Mouse (Mus musculus): ENCODE results near the gene Spp1.
"Not testable (repeated sequence)": the region's sequence is repeated elsewhere in the genome, so short reads cannot be mapped to it uniquely, and the experiment has no call there.

Spp1 gene

DNA sequence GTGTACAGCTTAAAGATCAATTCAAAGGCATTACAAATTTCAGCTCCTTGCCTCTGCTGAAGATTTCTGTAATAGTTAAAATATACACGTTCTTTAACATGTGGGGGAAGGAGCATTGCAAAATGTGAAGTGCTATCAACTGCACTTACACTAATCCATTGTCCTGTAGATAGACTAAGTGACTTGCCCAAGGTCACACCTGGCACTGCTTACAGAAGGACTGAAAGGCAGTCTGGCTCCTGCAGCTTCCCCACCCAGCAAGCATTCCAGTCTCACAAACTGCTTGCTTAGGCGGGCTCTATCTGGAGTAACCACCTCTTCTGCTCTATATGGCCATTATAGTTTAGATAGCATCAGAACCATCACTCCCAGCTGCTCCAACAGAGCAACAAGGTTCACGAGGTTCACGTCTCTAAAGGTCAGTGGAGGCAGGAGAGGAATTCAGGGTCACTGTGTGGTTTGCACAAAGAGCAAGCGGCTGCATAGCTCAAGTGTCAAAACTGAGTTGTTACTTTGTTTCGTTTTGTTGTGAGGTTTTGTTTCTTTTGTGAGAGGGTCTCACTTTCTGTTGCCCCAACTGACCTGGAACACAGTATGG lies 851 bp upstream of the Spp1 start:
- DNase-seq (ENCODE audit: low spot score in 2 of 2): no peak

DNA sequence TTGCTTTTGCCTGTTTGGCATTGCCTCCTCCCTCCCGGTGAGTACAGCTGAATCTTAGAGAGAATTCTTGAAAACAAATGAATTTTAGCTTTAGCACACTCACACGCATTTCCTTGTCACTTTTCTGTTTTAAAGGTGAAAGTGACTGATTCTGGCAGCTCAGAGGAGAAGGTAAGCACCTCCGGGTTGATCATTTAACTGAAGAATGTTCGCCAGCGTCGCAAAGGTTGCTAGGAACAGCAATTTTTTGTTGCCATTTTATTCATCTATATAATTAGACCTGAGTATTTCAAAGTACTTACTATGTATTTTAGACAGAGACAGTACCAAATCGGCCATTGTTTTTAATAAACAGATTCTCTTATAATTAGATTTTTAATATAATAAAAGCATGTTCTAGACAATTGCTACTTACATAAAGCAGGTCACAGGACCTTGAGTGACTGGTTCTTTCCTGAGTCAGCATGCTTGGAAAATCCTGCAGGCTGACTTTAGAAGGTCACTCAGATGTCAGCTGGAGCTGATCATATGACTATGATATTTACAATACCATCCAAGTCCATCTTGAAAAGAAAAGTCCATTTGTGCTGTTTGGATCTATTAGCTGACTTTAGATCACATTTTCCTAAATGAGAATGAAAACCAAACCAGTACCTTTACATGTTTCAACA lies 1.6 kb downstream of the Spp1 start:
- no peak for DNase-seq (ENCODE audit: low spot score in 2 of 2)

DNA sequence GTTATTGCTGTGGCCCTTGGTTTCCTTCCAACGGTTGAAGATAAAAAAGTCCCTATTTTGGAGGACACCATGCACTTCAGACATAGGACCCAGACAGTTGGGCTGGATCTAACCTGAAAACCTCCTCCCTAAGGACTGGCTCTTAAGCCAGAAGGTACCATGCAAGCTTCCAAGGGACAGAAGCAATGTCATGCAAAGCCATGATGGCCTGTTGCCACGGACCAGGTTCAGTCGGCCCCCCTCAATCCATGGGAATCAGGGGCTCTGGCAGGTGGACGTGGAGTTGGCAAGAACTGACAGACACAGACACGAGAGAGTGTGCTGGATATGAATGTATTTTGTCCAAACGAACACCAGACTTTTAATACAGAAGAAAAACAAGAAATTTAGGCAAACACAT lies 7.5 kb downstream of the Spp1 start:
- no peak for DNase-seq (ENCODE audit: low spot score in 2 of 2)

DNA sequence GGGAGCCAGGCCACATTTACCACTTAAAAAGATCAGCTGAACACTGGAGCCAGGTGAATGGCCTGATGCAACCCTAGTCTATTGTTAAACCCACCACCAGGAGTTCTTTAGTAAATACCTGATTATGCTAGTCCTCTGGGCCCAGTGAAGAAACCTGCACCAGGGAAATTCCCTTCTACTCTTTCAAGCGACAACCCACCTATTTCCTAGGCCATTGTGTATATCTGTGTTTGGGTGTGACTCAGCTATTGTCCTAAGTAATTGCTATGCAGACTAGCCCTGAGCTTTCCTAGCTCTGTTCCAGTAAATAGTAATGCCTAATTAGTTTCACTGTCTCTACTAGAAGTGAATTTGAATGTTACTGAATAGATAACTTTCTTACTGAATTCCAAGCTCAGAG lies 7.9 kb downstream of the Spp1 start:
- DNase-seq (ENCODE audit: low spot score in 2 of 2): no peak

DNA sequence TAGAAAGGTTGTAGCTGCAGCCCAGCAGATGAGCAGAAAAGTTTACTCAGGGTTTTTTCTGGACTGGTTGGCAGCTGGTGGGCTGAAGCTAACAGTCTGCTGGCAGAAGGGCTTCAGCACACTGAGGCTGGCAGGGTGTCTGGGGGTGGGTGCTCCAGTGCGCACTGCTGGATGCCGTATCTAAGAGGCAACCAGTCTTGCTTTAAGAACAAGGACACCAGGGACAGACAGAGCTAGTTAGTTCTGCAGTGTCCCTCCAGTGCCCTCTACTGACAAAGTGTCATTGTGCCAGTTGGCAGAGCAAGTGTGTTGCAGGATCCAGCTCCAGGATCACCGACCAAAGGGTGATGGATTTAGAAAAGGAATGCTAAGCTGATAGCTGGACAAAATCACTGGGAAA lies 11.2 kb downstream of the Spp1 start:
- peak; percentile 68 to 71 for DNase-seq (ENCODE audit: low spot score in 2 of 2)

DNA sequence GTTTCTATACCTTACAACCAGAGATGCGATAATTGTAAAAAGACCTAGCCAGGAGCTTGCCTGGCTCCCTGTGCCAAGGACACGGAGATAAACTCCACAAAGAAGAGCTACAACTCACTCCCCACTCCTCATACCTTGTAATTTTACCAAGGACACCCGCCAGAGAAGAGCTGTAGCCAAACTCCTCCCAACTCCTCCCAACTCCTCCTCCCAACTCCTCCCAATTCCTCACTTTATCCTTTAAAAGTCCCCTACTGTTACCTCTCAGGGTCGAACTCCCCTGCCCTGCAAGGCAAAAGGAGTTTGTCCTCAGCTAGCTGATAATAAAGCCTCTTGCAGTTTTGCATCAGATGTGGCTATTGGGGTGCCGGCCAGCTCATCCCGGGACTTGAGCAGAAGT lies 13.4 kb downstream of the Spp1 start:
- DNase-seq (ENCODE audit: low spot score in 2 of 2): not testable (repeated sequence)

DNA sequence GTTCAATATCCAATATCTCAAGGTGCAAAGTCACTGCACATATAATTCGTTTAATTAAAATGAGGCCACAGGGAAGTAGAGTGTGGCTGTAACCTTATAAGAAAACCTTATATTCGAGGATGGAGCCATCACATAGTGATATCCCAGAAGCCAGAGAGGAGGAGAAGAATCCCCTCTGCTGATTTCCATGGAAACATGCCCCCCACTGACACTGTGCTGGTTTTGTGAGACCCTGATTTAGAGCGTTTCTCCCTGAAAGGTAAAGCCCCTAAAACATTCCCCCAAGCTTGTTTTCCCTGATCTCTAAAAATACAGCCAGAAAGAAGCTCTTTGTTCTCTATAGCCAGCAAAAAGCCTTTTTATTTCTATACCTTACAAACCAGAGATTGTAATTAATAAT lies 14.6 kb downstream of the Spp1 start:
- no peak for DNase-seq (ENCODE audit: low spot score in 2 of 2)

DNA sequence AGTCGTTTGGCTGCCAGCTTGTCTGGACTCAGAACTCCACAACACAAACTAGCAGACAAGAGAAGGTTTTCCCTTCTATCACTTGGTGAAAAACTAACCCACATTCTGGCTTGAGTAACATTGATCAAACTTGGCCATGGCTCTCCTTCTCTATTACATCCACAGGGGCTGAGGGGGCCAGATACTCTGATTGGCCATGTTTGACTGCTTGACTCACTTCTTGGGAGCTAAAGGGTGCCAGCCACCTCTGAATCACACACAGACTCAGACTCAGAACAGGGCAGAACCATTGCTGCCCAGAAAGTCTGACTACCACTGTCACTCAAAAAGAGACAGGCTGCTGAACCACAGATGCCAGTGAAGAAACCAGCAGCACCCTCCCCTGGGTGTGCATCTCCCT lies 18.2 kb downstream of the Spp1 start:
- DNase-seq (ENCODE audit: low spot score in 2 of 2): no peak

DNA sequence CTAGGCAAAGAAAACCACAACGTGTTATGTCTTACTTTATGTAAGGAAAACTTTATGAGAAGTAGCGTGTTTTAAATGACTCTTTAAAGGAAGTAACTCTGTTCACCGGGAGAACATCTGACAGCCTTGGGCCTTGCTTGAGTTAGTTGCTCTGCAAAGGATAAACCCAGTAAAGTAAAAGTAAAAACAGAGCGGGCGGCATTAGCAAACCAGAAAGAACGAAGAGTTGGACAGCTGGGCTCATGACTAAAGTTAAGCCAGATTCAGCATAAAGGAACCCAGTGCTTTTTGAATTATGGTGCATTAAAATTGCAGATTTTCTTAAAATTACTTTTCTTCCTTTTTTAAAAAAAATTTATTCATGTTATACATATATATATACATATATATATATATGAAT lies 19.6 kb downstream of the Spp1 start:
- DNase-seq (ENCODE audit: low spot score in 2 of 2): no peak

DNA sequence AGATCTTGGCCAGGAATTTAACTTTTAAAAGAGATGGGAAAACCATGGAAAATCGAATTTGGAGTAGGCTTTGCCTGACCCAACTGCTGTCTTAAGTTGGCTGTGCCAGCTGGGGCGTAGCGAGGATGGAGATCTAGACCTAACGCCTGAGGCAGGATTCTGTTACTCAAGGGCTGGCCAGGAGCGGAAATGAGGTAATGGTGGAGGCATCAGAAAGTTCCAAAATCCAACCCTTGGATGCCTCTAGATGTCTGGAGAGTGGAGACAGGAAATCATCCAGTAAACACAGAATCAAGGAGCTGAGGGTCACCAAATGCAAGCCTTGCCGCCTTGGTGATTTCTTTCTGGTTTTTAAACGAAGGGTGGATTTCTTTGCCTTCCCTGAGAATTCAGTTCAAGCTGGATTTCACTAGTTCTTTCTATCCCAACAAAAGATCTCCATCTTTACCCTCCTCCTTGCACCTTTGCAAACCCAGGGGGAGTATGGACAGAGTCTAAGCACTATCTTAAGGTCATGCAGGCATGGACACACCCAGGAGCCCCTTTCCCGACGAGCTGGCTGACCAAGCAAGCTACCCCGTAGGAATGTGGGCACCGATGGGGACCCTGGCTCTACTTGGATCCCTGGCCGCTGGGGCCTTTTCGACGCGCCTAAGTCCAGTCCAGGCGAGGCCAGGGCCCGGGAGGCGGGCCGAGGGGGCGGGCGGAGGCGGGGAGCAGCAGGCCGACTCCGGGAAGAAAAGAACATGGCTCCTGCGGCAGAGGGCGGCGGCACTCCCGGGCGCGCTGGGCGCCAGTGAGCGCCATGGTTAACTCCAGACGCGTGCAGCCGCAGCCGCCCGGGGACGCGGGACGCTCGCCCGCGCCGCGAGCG lies 24.2 kb downstream of the Spp1 start, which contains the start of gene Pkd2:
Gene Pkd2, plus strand, starts transcription at position 619 of the 874 bp plus-strand sequence.
- DNase-seq (ENCODE audit: low spot score in 2 of 2): peak in 1 of 2 experiments; percentile 74

DNA sequence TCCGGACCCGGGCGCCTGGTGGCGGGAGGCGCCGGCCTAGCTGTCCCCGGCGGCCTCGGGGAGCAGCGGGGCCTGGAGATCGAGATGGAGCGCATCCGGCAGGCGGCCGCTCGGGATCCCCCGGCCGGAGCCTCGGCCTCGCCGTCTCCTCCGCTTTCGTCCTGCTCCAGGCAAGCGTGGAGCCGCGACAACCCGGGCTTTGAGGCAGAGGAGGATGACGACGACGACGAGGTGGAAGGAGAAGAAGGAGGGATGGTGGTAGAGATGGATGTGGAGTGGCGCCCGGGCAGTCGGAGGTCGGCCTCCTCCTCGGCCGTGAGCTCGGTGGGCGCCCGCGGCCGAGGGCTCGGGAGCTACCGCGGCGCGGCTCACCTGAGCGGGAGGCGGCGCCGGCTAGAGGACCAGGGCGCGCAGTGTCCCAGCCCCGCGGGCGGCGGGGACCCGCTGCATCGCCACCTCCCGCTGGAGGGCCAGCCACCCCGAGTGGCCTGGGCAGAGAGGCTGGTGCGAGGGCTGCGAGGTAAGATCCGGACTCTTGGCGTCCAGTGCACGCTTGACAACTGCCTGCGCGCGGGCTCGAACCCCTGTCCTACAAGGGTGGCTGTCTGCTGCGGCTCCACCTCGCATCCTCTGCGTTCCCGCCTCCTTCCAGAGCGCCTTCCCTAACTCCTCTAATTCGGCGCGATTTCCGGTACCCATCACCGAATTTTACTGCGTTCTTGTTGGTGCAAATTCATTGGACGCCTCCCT lies 25.0 kb downstream of the Spp1 start:
- DNase-seq (ENCODE audit: low spot score in 2 of 2): peak; percentile 36 to 72

DNA sequence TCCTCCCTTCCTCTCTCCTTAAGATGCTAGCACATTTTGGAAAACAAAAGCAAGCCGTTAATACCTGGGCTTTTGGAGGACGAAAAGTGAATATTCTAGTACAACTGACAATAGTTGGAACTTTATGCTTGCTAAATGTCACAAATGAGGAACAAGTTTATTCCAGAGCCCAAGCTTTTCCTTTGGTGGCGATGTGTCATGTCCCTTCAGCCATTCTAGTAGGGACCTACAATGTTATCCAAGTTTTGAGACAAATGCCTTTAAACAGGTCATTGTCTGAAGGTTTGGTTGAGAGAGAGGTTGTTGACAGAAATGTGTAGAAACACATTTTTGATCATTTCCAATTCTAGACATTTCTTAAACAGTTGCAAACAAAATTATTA lies 25.5 kb downstream of the Spp1 start:
- no peak for DNase-seq (ENCODE audit: low spot score in 2 of 2)

DNA sequence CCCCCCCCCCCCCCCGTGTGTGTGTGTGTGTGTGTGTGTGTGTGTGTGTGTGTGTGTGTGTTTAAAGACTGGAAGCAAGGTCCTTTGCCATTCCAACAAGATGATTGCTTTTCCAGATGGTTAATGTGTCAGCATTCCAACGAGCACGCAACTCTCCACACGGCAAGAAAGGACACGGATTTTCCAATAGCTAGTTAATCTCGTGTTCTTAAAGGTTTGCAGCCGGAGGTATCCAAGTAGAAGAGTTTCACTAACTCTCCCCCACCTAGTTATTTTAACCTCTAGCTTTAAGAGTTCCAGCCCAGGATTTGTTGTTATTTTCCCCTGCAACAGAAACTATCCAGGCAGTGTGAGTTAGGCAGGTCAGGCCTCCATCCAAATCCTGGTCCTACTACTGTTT lies 25.9 kb downstream of the Spp1 start:
- no peak for DNase-seq (ENCODE audit: low spot score in 2 of 2)

DNA sequence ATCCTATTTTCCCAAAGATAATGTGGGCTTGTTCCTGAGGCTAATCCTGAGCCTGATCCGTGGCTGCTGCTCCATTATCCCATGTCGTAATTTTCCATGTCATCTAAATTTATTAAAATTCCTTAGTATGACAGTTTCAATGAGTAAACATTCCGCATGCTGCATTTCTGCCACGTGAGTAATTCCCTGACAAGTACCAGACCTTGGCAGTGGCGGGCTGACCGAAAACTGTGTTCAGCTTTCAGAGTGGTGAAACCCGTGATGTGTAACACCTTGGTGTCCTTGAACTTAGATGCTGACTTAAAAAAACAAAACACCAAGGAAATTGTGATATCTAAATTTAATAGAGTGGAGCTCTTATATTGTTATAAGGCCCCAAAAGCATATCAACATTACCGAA lies 30.4 kb downstream of the Spp1 start:
- no peak for DNase-seq (ENCODE audit: low spot score in 2 of 2)

DNA sequence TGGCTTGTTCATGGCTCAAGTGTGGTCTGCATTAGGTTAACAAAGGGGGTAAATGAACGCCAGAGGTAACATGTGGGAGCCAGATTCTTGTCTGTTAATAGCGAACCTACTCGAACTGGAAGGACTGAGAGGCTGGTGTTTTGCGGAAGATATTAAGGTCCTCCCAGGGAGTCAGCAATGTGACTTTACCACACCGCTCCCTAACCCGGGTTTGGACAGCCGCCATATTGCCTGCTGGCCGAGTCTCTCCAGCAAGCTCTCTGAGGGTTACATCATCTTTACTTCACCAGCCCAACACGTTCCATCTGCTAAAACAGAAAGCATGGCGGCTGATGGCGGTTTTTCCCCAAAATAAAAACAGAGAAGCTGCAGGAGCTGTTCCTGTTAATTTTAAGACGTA lies 30.8 kb downstream of the Spp1 start:
- no peak for DNase-seq (ENCODE audit: low spot score in 2 of 2)

DNA sequence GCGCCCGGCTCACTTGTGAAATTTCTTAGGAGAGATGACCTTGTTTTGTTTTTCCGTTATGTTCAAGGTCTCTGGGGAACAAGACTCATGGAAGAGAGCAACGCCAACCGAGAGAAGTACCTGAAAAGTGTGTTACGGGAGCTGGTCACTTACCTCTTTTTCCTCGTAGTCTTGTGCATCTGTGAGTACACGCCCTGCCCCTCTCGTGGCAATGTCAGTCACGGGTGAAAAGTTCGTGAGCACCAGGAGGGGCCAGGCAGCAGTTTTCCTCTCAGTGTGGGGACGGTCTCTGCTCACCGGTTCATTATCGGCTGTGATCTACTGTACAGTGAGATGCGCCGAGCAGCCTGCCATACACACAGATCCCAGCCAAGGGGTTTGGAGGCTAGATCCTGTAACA lies 31.9 kb downstream of the Spp1 start:
- no peak for DNase-seq (ENCODE audit: low spot score in 2 of 2)

DNA sequence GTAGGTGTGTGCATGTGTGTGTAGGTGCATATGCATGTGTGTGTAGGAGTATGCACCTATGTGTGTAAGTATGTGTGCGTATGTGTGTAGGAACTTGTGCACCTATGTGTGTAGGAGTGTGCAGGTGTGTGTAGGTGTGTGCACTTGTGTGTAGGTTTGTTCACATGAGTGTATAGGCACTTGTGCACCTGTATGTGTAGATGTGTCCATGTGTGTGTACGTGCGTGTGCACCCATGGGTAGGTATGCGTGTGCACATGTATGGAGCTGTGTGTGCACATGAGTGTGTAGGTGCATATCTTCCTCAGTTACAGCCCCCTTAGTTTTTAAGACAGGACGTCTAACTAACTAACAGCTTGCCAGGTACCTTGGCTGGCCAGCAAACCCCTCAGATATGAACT lies 33.7 kb downstream of the Spp1 start:
- no peak for DNase-seq (ENCODE audit: low spot score in 2 of 2)

DNA sequence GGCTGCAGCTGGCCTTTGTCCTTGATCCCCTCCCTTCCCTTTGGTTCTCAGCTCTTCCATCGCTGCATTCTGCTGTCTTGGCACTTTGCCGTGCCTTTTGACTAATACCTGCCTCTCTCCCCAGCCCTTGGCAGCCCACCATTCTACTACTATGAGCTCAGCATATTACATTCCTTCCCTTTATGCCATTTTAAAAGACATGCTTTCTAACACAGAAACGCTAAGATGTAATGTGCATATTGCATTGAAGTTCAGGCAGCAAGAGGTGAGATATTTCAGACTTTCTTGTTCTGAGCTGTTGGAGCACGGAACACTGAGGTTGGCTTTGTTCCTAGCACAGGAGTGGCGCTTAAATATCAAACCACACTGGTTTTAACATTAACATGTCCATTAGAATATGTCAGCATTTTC lies 36.1 kb downstream of the Spp1 start:
- DNase-seq (ENCODE audit: low spot score in 2 of 2): no peak

DNA sequence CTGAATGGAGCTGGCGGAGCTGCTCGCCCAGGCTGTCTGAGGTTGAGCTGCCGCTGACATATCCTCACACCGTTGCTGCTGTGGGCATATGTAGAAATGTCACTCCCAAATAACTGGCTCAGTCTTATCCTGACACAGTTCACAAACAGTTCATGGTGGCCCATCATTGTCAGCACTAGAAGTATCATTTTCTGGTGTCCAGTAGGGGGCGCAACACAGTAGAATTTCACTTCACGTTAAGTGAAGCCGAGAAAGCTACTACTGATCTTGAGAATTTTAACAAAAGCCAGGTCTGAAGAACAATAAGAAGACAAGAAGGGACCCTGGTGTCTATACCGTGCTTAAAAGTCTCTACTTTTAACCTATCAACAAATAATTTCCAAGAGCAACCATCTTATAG lies 37.5 kb downstream of the Spp1 start:
- DNase-seq (ENCODE audit: low spot score in 2 of 2): no peak

DNA sequence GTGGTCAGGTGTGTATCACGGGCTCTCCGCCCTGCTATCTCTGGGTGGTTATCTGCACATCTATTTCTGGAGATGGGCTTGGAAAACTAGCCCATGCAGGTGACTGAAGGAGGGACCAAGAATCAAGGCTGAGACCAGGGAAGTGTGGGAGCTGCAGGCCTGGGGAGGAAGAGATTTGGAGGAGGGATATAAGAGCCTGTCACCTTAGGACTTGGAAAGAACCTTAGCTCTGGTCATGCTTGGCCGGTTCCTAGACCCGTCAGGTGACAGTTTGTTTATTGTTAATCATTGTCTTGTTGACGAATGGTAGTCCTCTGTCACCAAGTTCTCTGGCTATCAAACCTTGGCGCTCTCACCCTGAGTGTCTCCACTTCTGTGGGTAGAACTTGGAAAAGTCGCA lies 45.4 kb downstream of the Spp1 start:
- DNase-seq (ENCODE audit: low spot score in 2 of 2): no peak

DNA sequence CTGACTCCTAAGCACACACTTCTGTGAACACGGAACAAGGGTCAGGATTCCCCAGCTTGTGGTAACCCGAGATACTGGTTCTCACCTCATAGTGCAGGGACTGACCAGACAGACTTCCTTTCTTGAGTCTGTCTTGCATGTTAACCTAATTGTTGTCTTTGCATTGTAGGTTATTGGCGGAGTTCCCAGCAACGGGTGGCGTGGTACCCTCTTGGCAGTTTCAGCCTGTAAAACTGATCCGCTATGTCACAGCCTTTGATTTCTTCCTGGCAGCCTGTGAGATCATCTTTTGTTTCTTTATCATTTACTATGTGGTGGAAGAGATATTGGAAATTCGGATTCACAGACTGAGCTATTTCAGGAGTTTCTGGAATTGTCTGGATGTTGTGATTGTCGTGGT lies 47.9 kb downstream of the Spp1 start:
- no peak for DNase-seq (ENCODE audit: low spot score in 2 of 2)
